Mouse (Mus musculus): Measurements from ENCODE around the gene Hist1h2ad. TPM values are rescaled to one million over a fixed set of nuclear protein-coding genes. Genes with fewer than 3 reads are reported as not detected.

Hist1h2ad gene
- not detected for polyA plus RNA-seq (2014; fragmentation: Illumina TruSeq; extraction: RNeasy Lipid Tissue Mini Kit (QIAGEN cat#74804); ENCODE audit: low replicate concordance)

GRCm38 (mm10) chr13:23573898-23574524 lies at the start of gene Hist1h2ad, which contains the start of gene Hist1h2bf:
Gene Hist1h2ad (plus strand): TSS chr13:23574381.
Gene Hist1h2bf (minus strand): TSS chr13:23574196.

GRCm38 (mm10) chr13:23530901-23531875 lies 43.0 kb upstream of the Hist1h2ad start, which contains the start of gene Hist1h4h:
Gene Hist1h4h (plus strand): TSS chr13:23531050.

GRCm38 (mm10) chr13:23533560-23534367 lies 40.4 kb upstream of the Hist1h2ad start, which contains the start of gene Hist1h2af:
Gene Hist1h2af (plus strand): TSS chr13:23533906.

GRCm38 (mm10) chr13:23535137-23536075 lies 38.8 kb upstream of the Hist1h2ad start, which contains the start of gene Hist1h3g:
Gene Hist1h3g (plus strand): TSS chr13:23535422.

GRCm38 (mm10) chr13:23542999-23543607 lies 31.1 kb upstream of the Hist1h2ad start, which contains the start of gene Hist1h2bh:
Gene Hist1h2bh (minus strand): TSS chr13:23543392.

GRCm38 (mm10) chr13:23543965-23544786 lies 30.0 kb upstream of the Hist1h2ad start, which contains the start of gene Hist1h3f:
Gene Hist1h3f (plus strand): TSS chr13:23544052.

GRCm38 (mm10) chr13:23551146-23551834 lies 22.9 kb upstream of the Hist1h2ad start, which contains the start of gene Hist1h4f:
Gene Hist1h4f (minus strand): TSS chr13:23551648.

GRCm38 (mm10) chr13:23552962-23553361 lies 21.2 kb upstream of the Hist1h2ad start, which contains the start of gene Hist1h1d:
Gene Hist1h1d (plus strand): TSS chr13:23553262.

GRCm38 (mm10) chr13:23561883-23562659 lies 12.1 kb upstream of the Hist1h2ad start, which contains the start of gene Hist1h3e:
Gene Hist1h3e (minus strand): TSS chr13:23562369.

GRCm38 (mm10) chr13:23571022-23571503 lies 3.1 kb upstream of the Hist1h2ad start, which contains the start of the genes Hist1h2ae and Hist1h2bg:
Gene Hist1h2ae (minus strand): TSS chr13:23571220.
Gene Hist1h2bg (plus strand): TSS chr13:23571396.

GRCm38 (mm10) chr13:23575271-23575851 lies 1.2 kb downstream of the Hist1h2ad start, which contains the start of gene Hist1h3d:
Gene Hist1h3d (plus strand): TSS chr13:23575763.

GRCm38 (mm10) chr13:23581408-23582218 lies 7.4 kb downstream of the Hist1h2ad start, which contains the start of gene Hist1h4d:
Gene Hist1h4d (plus strand): TSS chr13:23581598.

GRCm38 (mm10) chr13:23620733-23621531 lies 46.8 kb downstream of the Hist1h2ad start, which contains the start of gene Hist1h2be:
Gene Hist1h2be (minus strand): TSS chr13:23621124.

GRCm38 (mm10) chr13:23622175-23622671 lies 48.0 kb downstream of the Hist1h2ad start, which contains the start of gene Hist1h1e:
Gene Hist1h1e (minus strand): TSS chr13:23622558.

Data from small intestine, adult 10 weeks (tissue).